Mouse (Mus musculus) heart, adult 2 months (tissue): ENCODE measurements around the gene Wdr20. TPM values are rescaled to one million over a fixed set of nuclear protein-coding genes. Genes with fewer than 3 reads are reported as not detected.

ENCODE experiments used
- DNase-seq, 2 experiments: peaks; one replicate each; pipeline ENCODE4 v3.0.0; 2021
- H3K27ac ChIP-seq: fragments of 200-600 bp; 2 replicates; pipeline ENCODE4 v1.8.1; 2022
- H3K27me3 ChIP-seq: fragments of 200-500 bp; 2 replicates; pipeline ENCODE4 v1.6.1; 2012; ENCODE audit warnings: mild to moderate bottlenecking, low read length, inconsistent platforms, mixed read lengths; ENCODE audit not compliant: control insufficient read depth, insufficient read depth
- H3K36me3 ChIP-seq: fragments of 200-500 bp; 2 replicates; pipeline ENCODE4 v1.6.1; 2012; ENCODE audit warnings: low read length, inconsistent platforms; ENCODE audit not compliant: control insufficient read depth, insufficient read depth
- H3K4me1 ChIP-seq: fragments of 200-500 bp; 2 replicates; pipeline ENCODE4 v1.6.1; 2011; ENCODE audit warnings: low read length; ENCODE audit not compliant: control insufficient read depth, insufficient read depth
- H3K4me3 ChIP-seq: fragments of 200-600 bp; 2 replicates; pipeline ENCODE4 v1.8.1; 2022
- H3K79me2 ChIP-seq: fragments of 200-500 bp; replicated peaks from 2 replicates; pipeline ENCODE4 v1.6.1; 2012; ENCODE audit warnings: mild to moderate bottlenecking, inconsistent platforms, low read length, moderate library complexity, mixed read lengths; ENCODE audit not compliant: control insufficient read depth, insufficient read depth
- H3K9ac ChIP-seq: fragments of 200-500 bp; 2 replicates; pipeline ENCODE4 v1.6.1; 2012; ENCODE audit warnings: low read depth, mild to moderate bottlenecking, control low read depth, inconsistent platforms, low read length, mixed read lengths
- CTCF ChIP-seq: fragments of 200-600 bp; IDR thresholded peaks from 2 replicates; pipeline ENCODE4 v1.8.1; 2022; ENCODE audit warnings: antibody characterized with exemption, mild to moderate bottlenecking, moderate library complexity
- EP300 ChIP-seq: fragments of 200-500 bp; IDR thresholded peaks from 2 replicates; pipeline ENCODE4 v1.6.1; 2011; ENCODE audit warnings: low read depth, low read length, control low read depth; ENCODE audit not compliant: insufficient read depth
- POLR2A ChIP-seq: fragments of 200-500 bp; IDR thresholded peaks from 2 replicates; pipeline ENCODE4 v1.6.1; 2011; ENCODE audit warnings: mild to moderate bottlenecking, low read depth, low read length, control low read depth; ENCODE audit not compliant: insufficient read depth
- WGBS: fragments of 180-500 bp; shearing (Covaris S2); methylation state at CpG from one replicate; pipeline ENCODE4 v1.1.7; 2018; 5-methylcytosine and 5-hydroxymethylcytosine counted together
- intact Hi-C: fragments of 180-260 bp; cut with DNase I; formaldehyde crosslinking; loops from one replicate; pipeline ENCODE4 v1.15.1; 2025
- polyA plus RNA-seq: library from polyadenylated mRNA; depleted of rRNA; stranded (reverse); fragments of >200 nt; gene quantifications from 2 replicates; pipeline ENCODE4 v1.2.3, GENCODE M21; 2012
- total RNA-seq, 2 experiments: library from RNA; stranded (reverse); gene quantifications; 2 replicates each; pipeline ENCODE4 v1.2.3; 2021

Wdr20 gene
- total and polyA plus RNA-seq, 3 experiments, result 14.5 to 30.9 (median 28.6) TPM

DNA sequence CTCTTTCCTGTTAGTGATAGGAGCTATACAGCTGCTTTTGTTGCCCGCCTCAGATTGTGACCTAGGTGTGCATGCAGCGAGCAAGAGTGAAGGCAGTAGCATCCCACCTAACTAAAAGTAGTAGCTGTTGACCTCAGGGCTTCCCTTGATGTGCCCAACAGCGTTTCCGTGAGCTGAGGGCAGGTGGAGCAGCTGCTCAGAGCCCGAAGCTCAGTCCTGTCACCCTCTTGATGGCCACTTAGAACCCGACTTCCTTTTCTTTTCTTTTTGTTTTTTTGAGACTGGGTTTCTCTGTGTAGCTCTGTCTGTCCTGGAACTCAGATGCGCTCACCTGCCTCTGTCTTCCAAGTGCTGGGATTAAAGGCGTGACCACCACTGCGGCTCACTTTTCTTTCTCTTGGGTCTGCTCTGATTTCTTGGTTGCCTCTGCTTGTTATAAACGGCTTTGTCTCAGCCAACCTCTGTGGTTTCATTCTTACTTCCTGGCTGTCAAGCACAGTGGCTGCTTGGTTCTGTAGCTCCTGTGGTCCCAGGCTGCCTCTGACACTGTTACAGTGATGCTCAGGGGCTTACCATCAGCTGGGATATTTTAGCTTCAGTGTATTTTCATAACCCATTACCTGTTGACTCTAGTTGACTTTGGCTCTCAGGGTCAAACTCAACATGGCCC is 13.2 kb downstream of the Wdr20 start:
- 70% methylated on average over 10 of the region's 10 CpGs for WGBS
- Histone ChIP-seq H3K9ac (no peak overlapping the region), H3K36me3 (no peaks in the 10 kb centered on the region), H3K4me3 (no peak overlapping the region), H3K27me3 (no peaks in the 10 kb centered on the region), H3K79me2 (peaks cover 15% of the 10 kb centered on the region), H3K4me1 (no peaks in the 10 kb centered on the region; the same call in 1 of the 2 replicates), H3K27ac (no peak overlapping the region)
- no peak for DNase-seq
- TF ChIP-seq CTCF (no peak), EP300 (no peak), POLR2A (no peak)
- intact Hi-C loops, result no loop called here

DNA sequence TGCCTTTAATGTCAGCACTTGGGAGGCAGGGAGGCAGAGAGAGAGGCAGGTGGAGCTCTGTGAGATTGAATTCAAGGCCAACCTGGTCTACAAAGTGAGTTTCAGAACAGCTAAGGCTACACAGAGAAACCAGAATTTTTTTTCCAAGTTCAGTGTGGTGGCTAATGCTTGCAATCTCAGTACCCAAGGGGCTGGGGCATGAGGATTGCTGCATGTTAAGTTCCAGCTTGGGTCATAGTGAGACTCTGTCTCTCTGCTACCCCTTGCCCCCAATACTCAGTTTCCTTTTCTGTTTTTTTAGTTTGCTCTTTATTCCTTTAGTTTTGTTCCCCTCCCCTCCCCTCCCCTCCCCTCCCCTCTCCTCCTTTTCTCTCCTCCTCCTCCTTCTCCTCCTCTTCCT is 15.0 kb downstream of the Wdr20 start:
- Histone ChIP-seq H3K27me3 (no peaks in the 10 kb centered on the region), H3K36me3 (peaks cover 1% of the 10 kb centered on the region), H3K4me1 (peaks cover 1% of the 10 kb centered on the region; the same call in 1 of the 2 replicates), H3K4me3 (no peak overlapping the region), H3K9ac (no peak overlapping the region), H3K79me2 (peaks cover 12% of the 10 kb centered on the region), H3K27ac (no peak overlapping the region)
- intact Hi-C loops, result no loop called here
- TF ChIP-seq POLR2A (no peak), EP300 (no peak), CTCF (no peak)
- no peak for DNase-seq

DNA sequence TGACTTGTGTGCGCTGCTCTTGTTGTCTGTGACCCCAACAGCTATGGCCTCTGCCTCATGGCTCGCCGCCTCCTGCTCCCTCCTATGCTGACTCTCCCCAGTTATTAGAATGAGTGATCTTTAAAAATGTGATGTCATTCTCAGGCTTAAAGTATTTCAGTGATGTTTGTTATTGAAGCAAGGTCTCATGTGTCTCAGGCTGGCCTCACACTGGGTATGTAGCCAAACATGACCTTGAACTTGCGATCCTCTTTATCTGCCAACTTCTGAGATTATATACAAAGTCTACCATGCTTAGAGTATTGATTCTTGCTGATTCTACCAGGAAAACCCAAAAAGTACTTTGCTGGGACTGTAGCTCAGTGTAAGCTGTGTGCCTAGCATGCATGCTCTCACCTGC is 16.2 kb downstream of the Wdr20 start:
- TF ChIP-seq CTCF (no peak), EP300 (no peak), POLR2A (no peak)
- DNase-seq, result no peak
- H3K79me2 ChIP-seq, result peaks cover 8% of the 10 kb centered on the region
- H3K9ac ChIP-seq, result no peak overlapping the region
- intact Hi-C loops, result no loop called here
- 93% methylated on average over 4 of the region's 4 CpGs for WGBS
- peaks cover 1% of the 10 kb centered on the region; the same call in 1 of the 2 replicates for H3K4me1 ChIP-seq
- H3K36me3 ChIP-seq, result peaks cover 2% of the 10 kb centered on the region
- H3K27ac ChIP-seq, result no peak overlapping the region
- H3K4me3 ChIP-seq, result no peak overlapping the region
- H3K27me3 ChIP-seq, result no peaks in the 10 kb centered on the region

DNA sequence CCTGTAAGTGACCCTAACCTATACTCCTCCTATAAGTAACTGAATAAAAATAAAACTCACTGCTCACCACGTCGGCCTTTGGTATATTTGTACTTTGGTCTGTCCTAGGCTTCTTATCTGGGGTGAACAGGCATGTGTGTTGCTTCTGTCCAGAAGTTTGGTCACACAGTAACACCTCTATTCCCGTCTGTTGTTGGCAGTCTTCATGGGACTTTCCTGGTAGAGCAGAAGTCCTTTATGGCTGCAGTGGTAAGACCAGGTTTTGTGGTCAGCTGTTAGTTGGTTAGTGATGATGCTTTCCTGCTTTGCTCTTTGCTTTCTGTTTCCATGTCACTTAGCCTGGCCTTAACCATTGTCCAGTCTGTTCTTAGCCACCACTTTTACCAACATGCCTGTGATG is 19.4 kb downstream of the Wdr20 start:
- TF ChIP-seq EP300 (no peak), POLR2A (no peak), CTCF (no peak)
- H3K27ac ChIP-seq, result peak overlapping the region; percentile 63

DNA sequence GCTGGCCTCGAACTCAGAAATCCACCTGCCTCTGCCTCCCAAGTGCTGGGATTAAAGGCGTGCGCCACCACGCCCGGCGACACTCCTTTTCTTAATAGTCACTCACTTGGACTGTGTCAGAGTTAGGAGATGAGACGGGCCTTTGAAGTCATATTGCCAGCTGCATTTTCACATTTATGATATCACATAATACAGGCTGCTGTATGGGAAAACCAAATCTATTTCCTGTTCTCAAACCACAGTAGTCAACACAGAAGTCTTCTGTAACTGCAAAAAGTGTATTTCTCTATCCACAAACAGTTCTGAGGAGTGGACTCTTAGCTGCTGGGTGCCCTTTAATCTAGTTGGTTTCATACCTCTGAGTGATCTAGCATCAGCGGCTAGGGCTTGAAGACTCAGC is 21.2 kb downstream of the Wdr20 start:
- peaks cover 1% of the 10 kb centered on the region; the same call in 1 of the 2 replicates for H3K4me1 ChIP-seq
- H3K27me3 ChIP-seq, result no peaks in the 10 kb centered on the region
- H3K79me2 ChIP-seq, result peaks cover 10% of the 10 kb centered on the region
- TF ChIP-seq CTCF, result no peak
- no peak for TF ChIP-seq EP300
- no peak for TF ChIP-seq POLR2A
- intact Hi-C loops, result no loop called here
- DNase-seq, result no peak
- H3K9ac ChIP-seq, result no peak overlapping the region
- 92% methylated on average over 8 of the region's 8 CpGs for WGBS
- no peak overlapping the region for H3K27ac ChIP-seq
- H3K36me3 ChIP-seq, result peaks cover 2% of the 10 kb centered on the region
- H3K4me3 ChIP-seq, result no peak overlapping the region

More for the DNA sequence above, 19.4 kb downstream of the Wdr20 start:
- intact Hi-C loops, result no loop called here
- peaks cover 2% of the 10 kb centered on the region for H3K36me3 ChIP-seq
- no peak overlapping the region for H3K4me3 ChIP-seq
- peaks cover 10% of the 10 kb centered on the region for H3K79me2 ChIP-seq
- DNase-seq, result peak in 1 of 2 experiments; percentile 20
- WGBS, result 49% methylated on average over 3 of the region's 3 CpGs
- no peaks in the 10 kb centered on the region for H3K27me3 ChIP-seq
- peaks cover 1% of the 10 kb centered on the region; the same call in 1 of the 2 replicates for H3K4me1 ChIP-seq
- no peak overlapping the region for H3K9ac ChIP-seq

DNA sequence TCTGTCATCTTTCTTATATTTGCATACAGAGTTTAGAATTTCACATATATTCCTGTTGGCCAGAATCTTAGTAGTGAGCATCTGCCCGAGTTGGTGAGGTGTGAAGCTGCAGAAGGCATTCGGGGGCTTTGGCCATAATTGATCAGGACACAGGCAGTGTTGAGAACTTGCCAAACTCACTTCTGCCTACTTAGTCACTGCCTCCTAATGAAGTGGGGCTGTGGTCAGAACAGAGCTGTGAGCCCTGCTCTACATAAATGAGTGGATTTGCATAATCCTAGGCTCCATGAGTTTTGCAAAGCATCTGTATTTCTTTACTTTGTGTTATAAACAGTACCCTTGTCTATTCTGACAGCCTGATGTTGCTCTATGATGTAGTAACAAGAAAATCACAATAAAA is 24.6 kb downstream of the Wdr20 start:
- 76% methylated on average over 2 of the region's 2 CpGs for WGBS
- no peak overlapping the region for H3K9ac ChIP-seq
- H3K27ac ChIP-seq, result no peak overlapping the region
- H3K79me2 ChIP-seq, result peaks cover 4% of the 10 kb centered on the region
- no peak for DNase-seq
- intact Hi-C loops, result no loop called here
- H3K36me3 ChIP-seq, result peaks cover 2% of the 10 kb centered on the region; the same call in 1 of the 2 replicates
- no peak overlapping the region for H3K4me3 ChIP-seq
- no peaks in the 10 kb centered on the region; the same call in 1 of the 2 replicates for H3K4me1 ChIP-seq
- TF ChIP-seq POLR2A, result no peak
- TF ChIP-seq CTCF, result no peak
- TF ChIP-seq EP300, result no peak
- no peaks in the 10 kb centered on the region for H3K27me3 ChIP-seq
